In genomic region chr6:30459056-30459747, GRCm38 (mm10) we compare ENCODE assay signal across 8 mouse cellular contexts. TPM values are rescaled to one million over a fixed set of nuclear protein-coding genes. Genes with fewer than 3 reads are reported as not detected.
DNase-seq lines count a peak whose midpoint lies in the region; ATAC-seq and TF ChIP-seq lines count a peak whose summit lies in the region.

No protein-coding gene starts in this region.

- ATAC-seq in hindbrain, embryonic 11.5 days (ENCODE audit: low FRiP score), result no peak
- ATAC-seq in midbrain, embryonic 12.5 days (ENCODE audit: low FRiP score, low read depth), result no peak

- H3K27ac ChIP-seq in liver, adult 2 months (replicated peaks; ENCODE audit: insufficient read depth, low read depth, low read length), result no peak overlapping the region
- no peak overlapping the region for H3K27ac ChIP-seq in embryonic fibroblast, embryonic 13.5 days (ENCODE audit: insufficient read depth, low read length)
- H3K27ac ChIP-seq in hindbrain, embryonic 11.5 days (ENCODE audit: low read depth, low read length), result no peak overlapping the region; the same call in 1 of the 2 replicates
- H3K27ac ChIP-seq in midbrain, embryonic 12.5 days (replicated peaks), result peak overlapping the region; percentile 95; the same call in 1 of the 2 replicates

- no peaks in the 10 kb centered on the region for H3K27me3 ChIP-seq in liver, adult 2 months (ENCODE audit: control insufficient read depth, insufficient read depth, low read length)
- no peaks in the 10 kb centered on the region for H3K27me3 ChIP-seq in hindbrain, embryonic 11.5 days (ENCODE audit: control insufficient read depth, insufficient read depth, low read length)
- no peaks in the 10 kb centered on the region for H3K27me3 ChIP-seq in midbrain, embryonic 12.5 days

- no peak for DNase-seq in liver, adult 2 months (ENCODE audit: extremely low read depth, low read depth, low spot score)
- DNase-seq in liver, result no peak
- peak; percentile 20 for DNase-seq in hindbrain, embryonic 11.5 days (ENCODE audit: low spot score)
- no peak for DNase-seq in thymus, postnatal 14 days
- DNase-seq in layer of hippocampus, postnatal 25 days (ENCODE audit: extremely low spot score in 1 of 2, low spot score in 1 of 2), result no peak
- DNase-seq in Muller cell, postnatal 12 days (ENCODE audit: inconsistent ontology term), result no peak

- H3K4me1 ChIP-seq in liver, adult 2 months (ENCODE audit: control insufficient read depth, insufficient read depth, low read length), result peaks cover 11% of the 10 kb centered on the region
- peaks cover 2% of the 10 kb centered on the region; the same call in 1 of the 2 replicates for H3K4me1 ChIP-seq in embryonic fibroblast, embryonic 13.5 days (ENCODE audit: control insufficient read depth, insufficient read depth, low read length)
- H3K4me1 ChIP-seq in hindbrain, embryonic 11.5 days (replicated peaks; ENCODE audit: control insufficient read depth, insufficient read depth, low read length), result peaks cover 11% of the 10 kb centered on the region
- H3K4me1 ChIP-seq in midbrain, embryonic 12.5 days, result peaks cover 33% of the 10 kb centered on the region

- peak overlapping the region; percentile 66 for H3K4me2 ChIP-seq in hindbrain, embryonic 11.5 days (replicated peaks; ENCODE audit: low read depth, low read length)
- H3K4me2 ChIP-seq in midbrain, embryonic 12.5 days (replicated peaks), result peak overlapping the region; percentile 67

- no peak for TF ChIP-seq CTCF in liver, adult 2 months (IDR thresholded peaks at IDR 0.05; ENCODE audit: low read depth, low read length)
- TF ChIP-seq CTCF in embryonic fibroblast, embryonic 13.5 days (IDR thresholded peaks at IDR 0.05; ENCODE audit: borderline replicate concordance, insufficient read depth, low read length), result no peak

- H3K4me3 ChIP-seq in liver, adult 2 months (ENCODE audit: insufficient read depth, low read depth, low read length), result peak overlapping the region; percentile 68; the same call in 1 of the 2 replicates
- H3K4me3 ChIP-seq in embryonic fibroblast, embryonic 13.5 days (ENCODE audit: insufficient read depth, low read length), result 0 out of 2 replicates have a peak overlapping the region, but pooled peaks have one; percentile 40
- peak overlapping the region; percentile 40 for H3K4me3 ChIP-seq in hindbrain, embryonic 11.5 days (ENCODE audit: low read depth, low read length)
- peak overlapping the region; percentile 47 for H3K4me3 ChIP-seq in midbrain, embryonic 12.5 days

- WGBS in liver, adult 2 months, result 77% methylated on average over 16 of the region's 16 CpGs
- 75% methylated on average over 16 of the region's 16 CpGs for WGBS in hindbrain, embryonic 11.5 days
- 73% methylated on average over 16 of the region's 16 CpGs for WGBS in midbrain, embryonic 12.5 days

- H3K9ac ChIP-seq in liver, adult 2 months (ENCODE audit: low read depth, low read length), result peak overlapping the region; percentile 70
- peak overlapping the region; percentile 79 for H3K9ac ChIP-seq in hindbrain, embryonic 11.5 days (ENCODE audit: low read depth, low read length)
- H3K9ac ChIP-seq in midbrain, embryonic 12.5 days (replicated peaks), result peak overlapping the region; percentile 59

- no peaks in the 10 kb centered on the region for H3K9me3 ChIP-seq in hindbrain, embryonic 11.5 days (ENCODE audit: control insufficient read depth, low read length)
- H3K9me3 ChIP-seq in midbrain, embryonic 12.5 days, result no peaks in the 10 kb centered on the region

- H3K79me2 ChIP-seq in liver, adult 2 months (ENCODE audit: control insufficient read depth, insufficient read depth, low read length), result no peaks in the 10 kb centered on the region

- no peak for TF ChIP-seq POLR2A in liver, adult 2 months (IDR thresholded peaks at IDR 0.05; ENCODE audit: extremely low read depth, insufficient read depth, low read length)
- no peak for TF ChIP-seq POLR2A in embryonic fibroblast, embryonic 13.5 days (IDR thresholded peaks at IDR 0.05; ENCODE audit: low read depth, low read length)

- no peaks in the 10 kb centered on the region for H3K36me3 ChIP-seq in liver, adult 2 months (ENCODE audit: control insufficient read depth, insufficient read depth, low read length)
- H3K36me3 ChIP-seq in hindbrain, embryonic 11.5 days (ENCODE audit: control insufficient read depth, insufficient read depth, low read length), result peaks cover 5% of the 10 kb centered on the region; the same call in 1 of the 2 replicates
- peaks cover 20% of the 10 kb centered on the region for H3K36me3 ChIP-seq in midbrain, embryonic 12.5 days

RNA-seq across cellular contexts. Expression of gene Tmem209, which starts 50.4 kb away (rescaled TPM):
- 9.2 and 12.0 TPM in 2 replicates for total RNA-seq in liver, adult 2 months (2014; rRNA removed)
- 18.4 and 23.5 TPM in 2 replicates for polyA plus RNA-seq in liver, adult 2 months (2012; rRNA removed)
- 68.8 and 84.7 TPM in 2 replicates for polyA plus RNA-seq in embryonic fibroblast, embryonic 13.5 days (2011; ENCODE audit: insufficient read length, low read depth, missing spikeins)
- polyA plus RNA-seq in hindbrain, embryonic 11.5 days (2014; fragmentation: Nextera tagmentation; extraction: Ambion mirVana), result 47.9 and 51.6 TPM in 2 replicates
- polyA plus RNA-seq in midbrain, embryonic 12.5 days (2016; fragmentation: Nextera tagmentation; extraction: Ambion mirVana), result 45.6 and 49.1 TPM in 2 replicates
- 10 to 100 TPM; 15.8 to 20.7 TPM for total RNA-seq in layer of hippocampus, postnatal 25 days (2021)

RNA-seq across cellular contexts. Expression of gene Ssmem1, which starts 50.4 kb away (rescaled TPM):
- total RNA-seq in liver, adult 2 months (2014; rRNA removed), result 0.20 TPM in 1 of 2 replicates, not detected in the other
- not detected in 2 replicates for polyA plus RNA-seq in liver, adult 2 months (2012; rRNA removed)
- polyA plus RNA-seq in embryonic fibroblast, embryonic 13.5 days (2011; ENCODE audit: insufficient read length, low read depth, missing spikeins), result not detected in 2 replicates
- 0.36 and 0.37 TPM in 2 replicates for polyA plus RNA-seq in hindbrain, embryonic 11.5 days (2014; fragmentation: Nextera tagmentation; extraction: Ambion mirVana)
- polyA plus RNA-seq in midbrain, embryonic 12.5 days (2016; fragmentation: Nextera tagmentation; extraction: Ambion mirVana), result 0.22 and 0.34 TPM in 2 replicates
- total RNA-seq in layer of hippocampus, postnatal 25 days (2021), result 1 to 10 TPM in 1 of 2 experiments, under 1 TPM in 1; 0.37 to 1.2 TPM

RNA-seq across cellular contexts. Expression of gene Klhdc10, which starts 57.5 kb away (rescaled TPM):
- 18.8 and 25.0 TPM in 2 replicates for total RNA-seq in liver, adult 2 months (2014; rRNA removed)
- polyA plus RNA-seq in liver, adult 2 months (2012; rRNA removed), result 18.9 and 19.0 TPM in 2 replicates
- 39.0 and 54.6 TPM in 2 replicates for polyA plus RNA-seq in embryonic fibroblast, embryonic 13.5 days (2011; ENCODE audit: insufficient read length, low read depth, missing spikeins)
- polyA plus RNA-seq in hindbrain, embryonic 11.5 days (2014; fragmentation: Nextera tagmentation; extraction: Ambion mirVana), result 27.4 and 28.2 TPM in 2 replicates
- polyA plus RNA-seq in midbrain, embryonic 12.5 days (2016; fragmentation: Nextera tagmentation; extraction: Ambion mirVana), result 40.2 and 48.6 TPM in 2 replicates
- 100 to 1,000 TPM; 109 to 110 TPM for total RNA-seq in layer of hippocampus, postnatal 25 days (2021)
